ENCODE assay signal across 29 mouse cellular contexts in the genomic region with DNA sequence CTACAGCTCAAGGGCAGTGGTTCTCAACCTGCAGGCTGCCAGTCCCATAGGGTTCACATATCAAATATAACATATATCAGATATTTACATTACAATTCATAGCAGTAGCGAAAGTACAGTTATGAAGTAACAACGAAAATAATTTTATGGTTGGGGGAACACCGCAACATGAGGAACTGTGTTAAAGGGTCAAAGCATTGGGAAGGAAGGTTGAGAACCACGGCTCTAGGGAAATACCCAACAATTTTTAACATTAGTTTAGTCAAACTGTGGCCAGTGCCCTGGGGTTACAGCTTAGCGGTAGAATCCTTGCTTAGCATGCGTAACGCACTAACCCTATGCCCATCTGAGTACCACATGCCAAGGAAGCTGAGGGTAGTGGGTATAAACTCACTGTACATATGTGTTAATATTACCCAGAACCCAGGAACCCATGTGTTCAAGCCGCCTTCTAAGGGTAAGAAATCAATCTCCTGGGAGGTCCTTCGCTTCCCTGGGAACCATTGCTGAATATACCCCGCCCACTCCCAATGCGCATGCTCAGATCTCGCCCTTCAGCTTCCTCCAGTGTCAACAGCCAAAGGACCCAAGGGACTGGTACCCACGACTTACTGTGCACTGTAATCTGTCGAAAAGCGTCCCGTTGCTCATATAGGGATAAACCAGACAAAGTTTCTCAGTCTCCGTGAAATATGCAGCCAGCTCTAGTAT. TPM values are rescaled to one million over a fixed set of nuclear protein-coding genes. Genes with fewer than 3 reads are reported as not detected.
DNase-seq lines count a peak whose midpoint lies in the region; ATAC-seq and TF ChIP-seq lines count a peak whose summit lies in the region.
"Had no signal": no experiment of that assay in that cellular context is flagged by ENCODE, and none has a peak within 500 bp of the region (broad histone marks: within the 10 kb centered on the region; RNA-seq: fewer than 3 reads in every experiment).

No protein-coding gene starts in this region.

- H3K27me3 ChIP-seq in ES-Bruce4 (ENCODE audit: control insufficient read depth, insufficient read depth, low read length, poor library complexity, severe bottlenecking): no peaks in the 10 kb centered on the region
- H3K27me3 ChIP-seq in intestine, embryonic 16.5 days (replicated peaks; ENCODE audit: control insufficient read depth, insufficient read depth, low read length): no peaks in the 10 kb centered on the region
- H3K27me3 ChIP-seq: heart, embryonic 12.5 days; heart, embryonic 15.5 days had no signal

- intact Hi-C loops in heart, postnatal 25 days (cut with DNase I): no loop called here

- ATAC-seq in megakaryocyte progenitor cell, adult 5-6 weeks (replicated peaks; ENCODE audit: poor library complexity): no peak
- no peak for ATAC-seq in intestine, embryonic 16.5 days
- ATAC-seq: activated CD4-positive, CD25-positive, alpha-beta regulatory T cell, adult 4 months; forebrain, embryonic 14.5 days; hindbrain, postnatal 0 days; inflammation-experienced regulatory T-cells, adult 6 months; intestine, postnatal 0 days had no signal

- peaks cover 9% of the 10 kb centered on the region for H3K36me3 ChIP-seq in ES-Bruce4 (ENCODE audit: control insufficient read depth, insufficient read depth, low read length, poor library complexity, severe bottlenecking)
- no peaks in the 10 kb centered on the region for H3K36me3 ChIP-seq in intestine, embryonic 16.5 days (ENCODE audit: control insufficient read depth, insufficient read depth, low read length)
- H3K36me3 ChIP-seq: forebrain, embryonic 10.5 days; heart, embryonic 12.5 days; heart, embryonic 15.5 days had no signal

- TF ChIP-seq CTCF in ES-Bruce4 (IDR thresholded peaks at IDR 0.05; ENCODE audit: low read depth, low read length): no peak

- TF ChIP-seq EP300 in ES-Bruce4 (IDR thresholded peaks at IDR 0.05; ENCODE audit: insufficient read depth, low read depth, low read length): no peak

- peak; percentile 62 for DNase-seq in heart, adult 11 months
- DNase-seq in heart, postnatal 25 days (ENCODE audit: low spot score): no peak
- DNase-seq in R1 (ENCODE audit: low read depth, low spot score): peak; percentile 91
- peak; percentile 41 for DNase-seq in testis, postnatal 14 days (ENCODE audit: low spot score)
- no peak for DNase-seq in layer of hippocampus, adult 18-20 months (ENCODE audit: low spot score in 2 of 2)
- DNase-seq: adrenal gland, adult 8-10 months; adrenal gland, postnatal 25 days; cerebellum, adult 11-12 months; cerebellum, adult 8-10 months; cerebellum, postnatal 10 days; gastrocnemius, adult 2 months; gastrocnemius, postnatal 14 days; heart, adult 18-20 months; heart, postnatal 10 days; heart, postnatal 4 days had no signal

- WGBS in intestine, embryonic 16.5 days: 90% methylated on average over 17 of the region's 17 CpGs

- TF ChIP-seq POLR2A in ES-Bruce4 (IDR thresholded peaks at IDR 0.05; ENCODE audit: insufficient read depth, low read length): no peak

- peak overlapping the region; percentile 80 for H3K27ac ChIP-seq in ES-Bruce4 (ENCODE audit: insufficient read depth, low read length)
- no peak overlapping the region for H3K27ac ChIP-seq in intestine, embryonic 16.5 days (ENCODE audit: low read length)
- H3K27ac ChIP-seq: forebrain, embryonic 10.5 days; gastrocnemius, adult 2 months; heart, embryonic 15.5 days; hindbrain, embryonic 14.5 days; hindbrain, postnatal 0 days had no signal

- peak overlapping the region; percentile 56 for H3K4me3 ChIP-seq in ES-Bruce4 (ENCODE audit: low read depth, low read length)
- H3K4me3 ChIP-seq in intestine, embryonic 16.5 days (ENCODE audit: low read length): no peak overlapping the region
- H3K4me3 ChIP-seq: forebrain, embryonic 10.5 days; gastrocnemius, adult 2 months; heart, embryonic 12.5 days; heart, embryonic 15.5 days had no signal

- peak overlapping the region; percentile 85 for H3K9ac ChIP-seq in ES-Bruce4 (ENCODE audit: low read depth, poor library complexity, severe bottlenecking)
- no peak overlapping the region for H3K9ac ChIP-seq in intestine, embryonic 16.5 days (ENCODE audit: low read depth, low read length)
- H3K9ac ChIP-seq: forebrain, postnatal 0 days; heart, embryonic 12.5 days; heart, embryonic 15.5 days; hindbrain, embryonic 14.5 days had no signal

- H3K9me3 ChIP-seq in ES-Bruce4 (replicated peaks; ENCODE audit: control insufficient read depth, insufficient read depth, low read length, poor library complexity, severe bottlenecking): no peaks in the 10 kb centered on the region
- H3K9me3 ChIP-seq in intestine, embryonic 16.5 days (ENCODE audit: control insufficient read depth, low read length): no peaks in the 10 kb centered on the region
- H3K9me3 ChIP-seq: forebrain, embryonic 10.5 days; heart, embryonic 12.5 days; heart, embryonic 15.5 days had no signal

- H3K4me2 ChIP-seq in intestine, embryonic 16.5 days (ENCODE audit: low read depth, low read length): no peak overlapping the region
- H3K4me2 ChIP-seq: heart, embryonic 12.5 days; heart, embryonic 15.5 days; hindbrain, embryonic 14.5 days had no signal

- H3K4me1 ChIP-seq in ES-Bruce4 (ENCODE audit: control insufficient read depth, insufficient read depth, low read length): peaks cover 4% of the 10 kb centered on the region
- no peaks in the 10 kb centered on the region for H3K4me1 ChIP-seq in intestine, embryonic 16.5 days (ENCODE audit: control insufficient read depth, insufficient read depth, low read length)
- H3K4me1 ChIP-seq: heart, embryonic 15.5 days had no signal

RNA-seq across cellular contexts. Expression of a gene that starts 35.4 kb away (rescaled TPM):
- 10 to 100 TPM; 87.0 to 97.5 TPM for total RNA-seq in heart, postnatal 25 days (2021)
- 52.1 and 56.3 TPM in 2 replicates for polyA plus RNA-seq in ES-Bruce4 (2011; ENCODE audit: insufficient read depth, insufficient read length, low read depth, missing spikeins)
- total RNA-seq in layer of hippocampus, adult 18-20 months (2021): 10 to 100 TPM; 58.4 to 63.3 TPM
- 117 and 123 TPM in 2 replicates for total RNA-seq in megakaryocyte progenitor cell, adult 5-6 weeks (2015)
- total RNA-seq in megakaryocyte progenitor cell, adult 5-6 weeks (2017): 114 and 124 TPM in 2 replicates
- polyA plus RNA-seq in intestine, embryonic 16.5 days (2015; fragmentation: Nextera tagmentation; extraction: Ambion mirVana): 140 and 151 TPM in 2 replicates

RNA-seq across cellular contexts. Expression of a gene that starts 36.0 kb away (rescaled TPM):
- 1 to 10 TPM; 3.2 to 4.2 TPM for total RNA-seq in heart, postnatal 25 days (2021)
- polyA plus RNA-seq in ES-Bruce4 (2011; ENCODE audit: insufficient read depth, insufficient read length, low read depth, missing spikeins): 10.3 and 12.1 TPM in 2 replicates
- under 1 TPM; 0.57 to 0.58 TPM for total RNA-seq in layer of hippocampus, adult 18-20 months (2021)
- 57.7 and 65.9 TPM in 2 replicates for total RNA-seq in megakaryocyte progenitor cell, adult 5-6 weeks (2015)
- total RNA-seq in megakaryocyte progenitor cell, adult 5-6 weeks (2017): 19.6 and 26.1 TPM in 2 replicates
- 1.1 and 1.4 TPM in 2 replicates for polyA plus RNA-seq in intestine, embryonic 16.5 days (2015; fragmentation: Nextera tagmentation; extraction: Ambion mirVana)
- total RNA-seq: hindbrain, postnatal 0 days; MEL had no signal

RNA-seq across cellular contexts. Expression of a gene that starts 53.2 kb away (rescaled TPM):
- total RNA-seq in heart, postnatal 25 days (2021): 10 to 100 TPM; 11.7 to 13.7 TPM
- 30.4 and 30.9 TPM in 2 replicates for polyA plus RNA-seq in ES-Bruce4 (2011; ENCODE audit: insufficient read depth, insufficient read length, low read depth, missing spikeins)
- 1 to 10 TPM; 3.7 to 3.8 TPM for total RNA-seq in layer of hippocampus, adult 18-20 months (2021)
- 15.1 and 18.4 TPM in 2 replicates for total RNA-seq in megakaryocyte progenitor cell, adult 5-6 weeks (2015)
- 29.2 and 34.2 TPM in 2 replicates for total RNA-seq in megakaryocyte progenitor cell, adult 5-6 weeks (2017)
- polyA plus RNA-seq in intestine, embryonic 16.5 days (2015; fragmentation: Nextera tagmentation; extraction: Ambion mirVana): 4.1 and 4.2 TPM in 2 replicates

Comparison
In these comparisons a context has a peak if more than half of its experiments do, and no peak if none do; other contexts are left out.
1. DNase-seq: peak in heart, adult 11 months (single experiment), R1 (single experiment) and testis, postnatal 14 days (single experiment); none in heart, postnatal 25 days (single experiment) and layer of hippocampus, adult 18-20 months (0 of 2).